Mouse (Mus musculus): Measurements from ENCODE around the gene Rbms2.
"Not testable (repeated sequence)": the region's sequence is repeated elsewhere in the genome, so short reads cannot be mapped to it uniquely, and the experiment has no call there.

Gene Rbms2

GRCm38 (mm10) chr10:128091564-128092505, 88.3 kb downstream of the Rbms2 start, which contains the start of gene Baz2a:
Gene Baz2a, plus strand, starts transcription at chr10:128091577.
- peak; percentile 94 for DNase-seq (ENCODE audit: low read depth)

- peak; percentile 98 for DNase-seq (ENCODE audit: low read depth)
Observed at GRCm38 (mm10) chr10:128090651-128091563, 89.2 kb downstream of the Rbms2 start.

GRCm38 (mm10) chr10:128089842-128090241, 90.3 kb downstream of the Rbms2 start:
- peak; percentile 12 for DNase-seq (ENCODE audit: low read depth)

GRCm38 (mm10) chr10:128088181-128088580, 91.9 kb downstream of the Rbms2 start:
- DNase-seq (ENCODE audit: low read depth): no peak

GRCm38 (mm10) chr10:128087216-128087615, 92.9 kb downstream of the Rbms2 start:
- not testable (repeated sequence) for DNase-seq (ENCODE audit: low read depth)

- DNase-seq (ENCODE audit: low read depth): peak; percentile 68
Observed at GRCm38 (mm10) chr10:128086391-128086790, 93.7 kb downstream of the Rbms2 start.

GRCm38 (mm10) chr10:128084160-128084559, 95.9 kb downstream of the Rbms2 start:
- no peak for DNase-seq (ENCODE audit: low read depth)

- DNase-seq (ENCODE audit: low read depth): no peak
Observed at GRCm38 (mm10) chr10:128083688-128084087, 96.4 kb downstream of the Rbms2 start.

- DNase-seq (ENCODE audit: low read depth): peak; percentile 100
Observed at GRCm38 (mm10) chr10:128082880-128083421, 97.1 kb downstream of the Rbms2 start, which contains the start of gene Atp5b. Gene Atp5b, plus strand, starts transcription at chr10:128083273.

- DNase-seq (ENCODE audit: low read depth): no peak
Observed at GRCm38 (mm10) chr10:128082477-128082808, 97.7 kb downstream of the Rbms2 start.

- DNase-seq (ENCODE audit: low read depth): no peak
Observed at GRCm38 (mm10) chr10:128081807-128082476, 98.2 kb downstream of the Rbms2 start.
